Mouse (Mus musculus): ENCODE measurements around the gene Olfr1196. TPM values are rescaled to one million over a fixed set of nuclear protein-coding genes. Genes with fewer than 3 reads are reported as not detected.
"Not testable (repeated sequence)": the region's sequence is repeated elsewhere in the genome, so short reads cannot be mapped to it uniquely, and the experiment has no call there.

Gene Olfr1196
- not detected in 2 replicates for polyA plus RNA-seq (2015; fragmentation: Nextera tagmentation; extraction: Ambion mirVana)

DNA sequence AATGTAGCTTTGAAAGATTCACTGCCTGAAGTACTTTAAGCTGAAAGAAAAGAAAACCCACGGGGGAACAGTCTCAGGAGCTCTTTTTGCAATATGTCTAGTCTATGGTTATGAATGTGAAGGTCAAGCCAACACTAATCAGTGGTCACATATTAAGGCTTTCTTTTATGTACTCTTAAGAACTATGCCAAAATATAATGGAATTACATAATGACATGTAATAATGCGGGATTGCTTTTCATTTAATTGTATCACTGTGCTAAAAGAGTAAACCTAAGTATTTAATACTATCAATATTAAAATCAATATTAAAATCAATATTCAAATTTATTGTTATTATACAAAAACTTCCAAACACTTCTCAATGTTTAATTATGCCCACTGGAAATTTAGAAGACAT lies at the start of gene Olfr1196:
Olfr1196 (minus strand) TSS at position 101 of the 400 bp plus-strand sequence.
- Histone ChIP-seq H3K4me1 (replicated peaks) (no peaks in the 10 kb centered on the region), H3K9me3 (replicated peaks) (no peaks in the 10 kb centered on the region), H3K9ac (no peak within 1 kb of the TSS), H3K27ac (replicated peaks) (no peak within 1 kb of the TSS), H3K36me3 (replicated peaks) (no peaks in the 10 kb centered on the region), H3K4me2 (no peak within 1 kb of the TSS), H3K27me3 (no peaks in the 10 kb centered on the region), H3K4me3 (replicated peaks) (no peak within 1 kb of the TSS)
- WGBS (ENCODE audit: insufficient replicate concordance), result 64% methylated on average over 2 of the region's 2 CpGs
- no peak for ATAC-seq (ENCODE audit: insufficient read depth)

DNA sequence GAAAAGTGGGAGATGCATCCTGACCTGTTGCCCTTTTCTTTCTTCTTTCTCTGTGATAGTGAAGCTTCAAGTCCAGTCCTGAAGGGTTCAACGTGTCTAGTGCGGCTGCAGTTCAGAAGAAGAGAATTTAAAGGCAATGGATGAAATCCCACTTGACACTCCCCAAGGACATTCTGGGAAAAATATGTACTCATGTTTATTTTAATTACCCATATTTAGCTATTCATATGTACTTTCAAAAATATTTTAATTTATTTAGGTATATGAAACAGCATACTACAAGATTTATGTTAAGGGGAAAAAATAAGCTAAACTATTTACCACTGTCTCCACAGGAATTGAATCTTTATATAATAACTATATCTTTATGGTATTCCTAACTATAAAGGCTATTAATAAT lies 46.9 kb upstream of the Olfr1196 start, which contains the start of gene Olfr1198:
Olfr1198 (minus strand) TSS at position 101 of the 400 bp plus-strand sequence.
- Histone ChIP-seq H3K4me2 (no peak within 1 kb of the TSS), H3K4me3 (replicated peaks) (no peak within 1 kb of the TSS), H3K27ac (replicated peaks) (no peak within 1 kb of the TSS), H3K9me3 (replicated peaks) (no peaks in the 10 kb centered on the region), H3K4me1 (replicated peaks) (no peaks in the 10 kb centered on the region), H3K9ac (no peak within 1 kb of the TSS), H3K36me3 (replicated peaks) (no peaks in the 10 kb centered on the region), H3K27me3 (no peaks in the 10 kb centered on the region)
- ATAC-seq (ENCODE audit: insufficient read depth), result no peak
- WGBS (ENCODE audit: insufficient replicate concordance), result 56% methylated on average over 2 of the region's 2 CpGs

- H3K27ac ChIP-seq (replicated peaks), result no peak overlapping the region
- no peaks in the 10 kb centered on the region for H3K9me3 ChIP-seq (replicated peaks)
- no peak overlapping the region for H3K4me3 ChIP-seq (replicated peaks)
- H3K4me1 ChIP-seq (replicated peaks), result no peaks in the 10 kb centered on the region
- H3K36me3 ChIP-seq (replicated peaks), result no peaks in the 10 kb centered on the region
- 55% methylated on average over 3 of the region's 3 CpGs for WGBS (ENCODE audit: insufficient replicate concordance)
- no peak overlapping the region for H3K4me2 ChIP-seq
- ATAC-seq (ENCODE audit: insufficient read depth), result no peak
- H3K27me3 ChIP-seq, result no peaks in the 10 kb centered on the region
- no peak overlapping the region for H3K9ac ChIP-seq
Measured at GRCm38 (mm10) chr2:88743379-88743778, 39.0 kb upstream of the Olfr1196 start.

DNA sequence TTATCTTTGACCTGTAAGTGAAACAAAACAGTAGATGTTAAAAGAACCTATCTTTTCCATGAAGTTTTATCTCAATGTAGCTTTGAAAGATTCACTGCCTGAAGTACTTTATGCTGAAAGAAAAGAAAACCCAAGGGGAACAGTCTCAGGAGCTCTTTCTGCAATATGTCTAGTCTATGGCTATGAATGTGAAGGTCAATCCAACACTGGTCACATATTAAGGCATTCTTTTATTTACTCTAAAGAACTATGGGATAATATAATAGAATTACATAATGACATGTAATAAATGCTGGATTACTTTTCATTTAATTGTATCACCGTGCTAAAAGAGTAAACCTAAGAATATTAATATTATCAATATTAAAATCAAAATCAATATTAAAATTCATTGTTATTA lies 27.9 kb upstream of the Olfr1196 start, which contains the start of gene Olfr1197:
Olfr1197 (minus strand) TSS at position 101 of the 400 bp plus-strand sequence.
- WGBS (ENCODE audit: insufficient replicate concordance), result 58% methylated on average over 1 of the region's 1 CpGs
- no peak within 1 kb of the TSS for H3K4me2 ChIP-seq
- H3K27me3 ChIP-seq, result no peaks in the 10 kb centered on the region
- H3K36me3 ChIP-seq (replicated peaks), result no peaks in the 10 kb centered on the region
- H3K9me3 ChIP-seq (replicated peaks), result no peaks in the 10 kb centered on the region
- H3K27ac ChIP-seq (replicated peaks), result no peak within 1 kb of the TSS
- no peak within 1 kb of the TSS for H3K4me3 ChIP-seq (replicated peaks)
- H3K9ac ChIP-seq, result no peak within 1 kb of the TSS
- no peaks in the 10 kb centered on the region for H3K4me1 ChIP-seq (replicated peaks)
- ATAC-seq (ENCODE audit: insufficient read depth), result no peak

DNA sequence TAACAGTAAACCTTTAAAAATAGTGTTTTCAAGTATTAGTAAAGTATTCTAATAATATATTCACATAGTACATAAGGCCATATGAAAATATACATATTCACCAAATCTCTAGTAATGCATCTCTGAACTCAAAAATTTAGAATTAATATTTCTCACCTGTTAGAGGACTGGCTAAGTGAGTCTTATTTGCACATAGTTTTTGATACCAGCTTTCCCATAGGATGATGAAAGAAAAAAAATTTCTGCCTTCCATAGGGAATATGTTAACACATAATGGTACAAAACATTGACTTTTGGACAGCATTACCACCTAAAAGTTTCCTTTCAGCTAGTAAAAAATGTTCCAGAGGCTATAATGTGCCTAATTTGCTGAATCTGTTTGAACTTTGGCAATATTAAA lies 15.3 kb downstream of the Olfr1196 start, which contains the start of gene Olfr1195:
Olfr1195 (minus strand) TSS at position 101 of the 400 bp plus-strand sequence.
- Histone ChIP-seq H3K36me3 (replicated peaks) (no peaks in the 10 kb centered on the region), H3K4me1 (replicated peaks) (no peaks in the 10 kb centered on the region), H3K4me3 (replicated peaks) (no peak within 1 kb of the TSS), H3K27ac (replicated peaks) (no peak within 1 kb of the TSS), H3K9ac (no peak within 1 kb of the TSS), H3K9me3 (replicated peaks) (no peaks in the 10 kb centered on the region), H3K4me2 (no peak within 1 kb of the TSS), H3K27me3 (no peaks in the 10 kb centered on the region)
- no peak for ATAC-seq (ENCODE audit: insufficient read depth)

- H3K4me3 ChIP-seq (replicated peaks); H3K36me3 ChIP-seq (replicated peaks); H3K4me1 ChIP-seq (replicated peaks); H3K9ac ChIP-seq; H3K9me3 ChIP-seq (replicated peaks); H3K4me2 ChIP-seq; H3K27me3 ChIP-seq; H3K27ac ChIP-seq (replicated peaks); ATAC-seq (ENCODE audit: insufficient read depth): not testable (repeated sequence)
Measured at GRCm38 (mm10) chr2:88675328-88675727, 29.1 kb downstream of the Olfr1196 start, which contains the start of gene Olfr1193. Gene Olfr1193, plus strand, starts transcription at chr2:88675628.

GRCm38 (mm10) chr2:88648209-88648608 lies 56.2 kb downstream of the Olfr1196 start, which contains the start of gene Olfr1192-ps1:
Gene Olfr1192-ps1, plus strand, starts transcription at chr2:88648509.
- Histone ChIP-seq H3K27me3 (no peaks in the 10 kb centered on the region), H3K36me3 (replicated peaks) (no peaks in the 10 kb centered on the region), H3K4me3 (replicated peaks) (no peak within 1 kb of the TSS), H3K4me2 (no peak within 1 kb of the TSS), H3K9ac (no peak within 1 kb of the TSS), H3K4me1 (replicated peaks) (no peaks in the 10 kb centered on the region), H3K9me3 (replicated peaks) (no peaks in the 10 kb centered on the region), H3K27ac (replicated peaks) (no peak within 1 kb of the TSS)
- WGBS (ENCODE audit: insufficient replicate concordance), result 33% methylated on average over 1 of the region's 1 CpGs
- ATAC-seq (ENCODE audit: insufficient read depth), result no peak

Other genes starting within 250 kb of the Olfr1196 start
- not detected in 2 replicates for gene Olfr1183, start 249.7 kb downstream of the Olfr1196 start, polyA plus RNA-seq (2015; fragmentation: Nextera tagmentation; extraction: Ambion mirVana)
- gene Olfr1184, start 221.0 kb downstream of the Olfr1196 start, polyA plus RNA-seq (2015; fragmentation: Nextera tagmentation; extraction: Ambion mirVana), result not detected in 2 replicates
- not detected in 2 replicates for gene Olfr1185-ps1, start 211.3 kb downstream of the Olfr1196 start, polyA plus RNA-seq (2015; fragmentation: Nextera tagmentation; extraction: Ambion mirVana)
- not detected in 2 replicates for gene Olfr1186, start 186.0 kb downstream of the Olfr1196 start, polyA plus RNA-seq (2015; fragmentation: Nextera tagmentation; extraction: Ambion mirVana)
- not detected in 2 replicates for gene Olfr1188, start 147.7 kb downstream of the Olfr1196 start, polyA plus RNA-seq (2015; fragmentation: Nextera tagmentation; extraction: Ambion mirVana)
- gene Olfr1189, start 118.1 kb downstream of the Olfr1196 start, polyA plus RNA-seq (2015; fragmentation: Nextera tagmentation; extraction: Ambion mirVana), result not detected in 2 replicates
- gene Olfr1191-ps1, start 64.1 kb downstream of the Olfr1196 start, polyA plus RNA-seq (2015; fragmentation: Nextera tagmentation; extraction: Ambion mirVana), result not detected in 2 replicates
- not detected in 2 replicates for gene Olfr1192-ps1, start 56.1 kb downstream of the Olfr1196 start, polyA plus RNA-seq (2015; fragmentation: Nextera tagmentation; extraction: Ambion mirVana)
- not detected in 2 replicates for gene Olfr1193, start 29.0 kb downstream of the Olfr1196 start, polyA plus RNA-seq (2015; fragmentation: Nextera tagmentation; extraction: Ambion mirVana)
- gene Olfr1195, start 15.4 kb downstream of the Olfr1196 start, polyA plus RNA-seq (2015; fragmentation: Nextera tagmentation; extraction: Ambion mirVana), result not detected in 2 replicates
- gene Olfr1197, start 27.8 kb upstream of the Olfr1196 start, polyA plus RNA-seq (2015; fragmentation: Nextera tagmentation; extraction: Ambion mirVana), result not detected in 2 replicates
- not detected in 2 replicates for gene Olfr1198, start 46.8 kb upstream of the Olfr1196 start, polyA plus RNA-seq (2015; fragmentation: Nextera tagmentation; extraction: Ambion mirVana)
- gene Olfr1199, start 55.9 kb upstream of the Olfr1196 start, polyA plus RNA-seq (2015; fragmentation: Nextera tagmentation; extraction: Ambion mirVana), result not detected in 2 replicates
- gene Olfr1200, start 65.9 kb upstream of the Olfr1196 start, polyA plus RNA-seq (2015; fragmentation: Nextera tagmentation; extraction: Ambion mirVana), result not detected in 2 replicates
- gene Olfr1201, start 88.4 kb upstream of the Olfr1196 start, polyA plus RNA-seq (2015; fragmentation: Nextera tagmentation; extraction: Ambion mirVana), result not detected in 2 replicates
- not detected in 2 replicates for gene Olfr1202, start 109.9 kb upstream of the Olfr1196 start, polyA plus RNA-seq (2015; fragmentation: Nextera tagmentation; extraction: Ambion mirVana)
- gene Olfr1205, start 125.1 kb upstream of the Olfr1196 start, polyA plus RNA-seq (2015; fragmentation: Nextera tagmentation; extraction: Ambion mirVana), result not detected in 2 replicates
- gene Olfr1204, start 144.7 kb upstream of the Olfr1196 start, polyA plus RNA-seq (2015; fragmentation: Nextera tagmentation; extraction: Ambion mirVana), result not detected in 2 replicates
- gene Olfr1206, start 158.6 kb upstream of the Olfr1196 start, polyA plus RNA-seq (2015; fragmentation: Nextera tagmentation; extraction: Ambion mirVana), result not detected in 2 replicates
- not detected in 2 replicates for gene Olfr1208, start 197.7 kb upstream of the Olfr1196 start, polyA plus RNA-seq (2015; fragmentation: Nextera tagmentation; extraction: Ambion mirVana)
- gene Olfr1209, start 210.6 kb upstream of the Olfr1196 start, polyA plus RNA-seq (2015; fragmentation: Nextera tagmentation; extraction: Ambion mirVana), result not detected in 2 replicates
- gene Olfr1211, start 233.5 kb upstream of the Olfr1196 start, polyA plus RNA-seq (2015; fragmentation: Nextera tagmentation; extraction: Ambion mirVana), result not detected in 2 replicates
- not detected in 2 replicates for gene Olfr1212, start 249.4 kb upstream of the Olfr1196 start, polyA plus RNA-seq (2015; fragmentation: Nextera tagmentation; extraction: Ambion mirVana)